Mouse (Mus musculus): ENCODE data around the gene Rbm44.

The Rbm44 gene

DNA sequence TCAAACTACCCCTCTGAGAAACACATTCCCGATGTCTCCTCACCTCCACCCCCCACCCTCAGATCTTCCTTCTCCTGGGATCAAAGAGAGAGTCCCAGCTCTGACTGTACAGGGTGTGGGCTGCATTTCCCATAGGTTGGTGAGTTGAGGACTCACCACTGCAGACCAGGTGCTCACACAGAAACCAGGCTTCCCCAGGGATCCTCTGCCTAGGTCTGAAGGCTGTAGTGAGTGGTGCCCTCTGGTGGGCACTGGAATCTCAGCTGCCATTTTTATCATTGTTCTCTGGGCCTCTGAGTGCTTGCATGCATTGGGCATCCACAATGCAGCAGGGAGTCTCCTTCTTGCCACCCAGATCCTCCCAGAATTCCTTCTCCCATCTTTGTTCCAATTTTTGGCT, 66.2 kb downstream of the Rbm44 start:
- DNase-seq, result peak; percentile 56

DNA sequence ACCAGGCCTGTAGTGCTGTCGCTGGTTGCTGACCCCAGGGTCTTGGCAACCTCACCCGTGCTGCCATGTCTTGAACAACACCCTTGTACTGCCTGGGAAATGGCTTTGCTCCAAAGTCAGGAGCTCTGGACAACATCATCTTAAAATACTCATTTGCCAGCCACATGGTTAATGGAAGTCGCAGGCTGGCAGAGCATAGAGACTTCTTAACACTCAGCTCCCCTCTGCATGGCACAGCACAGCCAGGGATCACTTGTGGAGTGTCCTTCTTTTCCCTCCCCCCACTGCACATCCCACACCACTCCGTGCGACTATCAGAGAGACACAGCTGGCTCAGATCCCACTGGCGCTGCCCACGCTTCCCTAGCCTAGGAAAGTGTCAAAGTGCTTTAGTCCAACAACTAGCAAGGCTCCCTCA, 66.7 kb downstream of the Rbm44 start:
- no peak for DNase-seq

DNA sequence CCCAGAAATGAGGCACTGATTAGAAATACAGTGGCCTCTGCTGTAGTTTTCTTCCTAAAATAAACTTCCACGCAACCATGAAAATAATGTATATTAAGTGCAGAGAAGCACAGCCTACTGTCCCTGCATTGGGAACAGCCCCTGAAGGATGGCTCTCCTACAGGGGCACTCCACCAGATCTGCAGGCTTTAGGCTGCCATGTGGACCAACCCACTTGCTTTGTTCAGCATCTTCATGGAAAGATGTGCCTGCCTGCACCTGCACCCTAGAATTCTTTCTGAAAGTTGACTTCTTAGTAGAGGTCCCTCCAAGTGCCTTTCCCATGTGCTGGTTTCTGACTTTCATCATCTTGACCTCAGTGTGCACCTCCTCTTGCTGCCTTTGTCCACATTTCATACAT, 70.4 kb downstream of the Rbm44 start:
- no peak for DNase-seq

DNA sequence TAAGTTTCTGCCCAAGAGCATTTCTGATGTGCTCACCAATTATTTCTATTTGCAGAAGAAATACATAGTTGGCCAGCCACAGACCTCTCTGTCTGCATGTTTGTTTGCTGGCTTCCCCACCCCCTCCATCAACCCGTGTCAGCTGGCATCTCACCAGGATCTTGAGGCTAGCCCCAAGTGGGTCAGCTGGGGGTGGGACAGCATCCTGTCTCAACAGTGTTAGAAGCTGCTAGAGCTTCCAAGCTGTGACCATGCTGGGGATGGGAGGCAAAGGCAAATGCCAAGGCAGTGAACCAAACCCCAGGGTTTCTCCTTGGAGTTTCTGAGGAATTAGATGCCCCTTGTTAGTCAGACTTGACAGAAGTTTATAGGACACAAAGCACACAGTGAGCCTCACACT, 71.1 kb downstream of the Rbm44 start:
- no peak for DNase-seq

DNA sequence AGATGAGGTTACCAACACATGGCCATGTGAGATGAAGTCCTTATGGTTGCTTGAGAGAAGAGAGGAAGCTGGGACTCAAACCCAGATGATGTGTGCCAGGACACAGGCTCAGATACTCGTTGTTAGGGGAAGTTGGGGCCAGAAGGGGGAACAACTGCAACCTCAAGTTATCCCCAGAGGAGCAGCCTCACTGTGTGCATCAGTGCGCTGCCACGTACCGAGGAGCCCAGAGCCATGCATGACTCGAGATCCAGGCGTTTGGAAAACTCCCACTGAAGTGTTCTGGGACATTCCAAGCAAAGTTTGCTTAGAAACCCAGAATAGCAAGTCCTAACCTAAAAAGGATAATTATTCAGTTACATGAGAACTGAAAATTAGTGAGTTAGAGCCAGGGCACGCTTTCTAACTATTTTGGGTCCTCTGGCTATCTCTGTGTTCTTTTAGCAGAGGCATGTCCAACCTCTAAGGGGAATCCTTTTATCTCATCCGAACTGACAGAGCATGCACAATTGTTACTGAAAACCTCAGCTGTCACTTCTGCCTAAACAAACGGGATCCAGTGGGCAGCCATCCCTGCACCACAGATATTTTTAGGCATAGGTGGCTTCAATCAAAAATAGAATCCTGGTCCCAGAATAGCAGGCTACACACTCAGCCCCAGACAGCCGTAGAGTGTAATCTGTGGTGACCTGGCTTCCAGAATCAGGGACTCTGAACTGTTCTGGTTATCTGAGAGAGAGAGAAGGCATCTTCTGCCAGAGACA, 71.8 kb downstream of the Rbm44 start:
- no peak for DNase-seq

DNA sequence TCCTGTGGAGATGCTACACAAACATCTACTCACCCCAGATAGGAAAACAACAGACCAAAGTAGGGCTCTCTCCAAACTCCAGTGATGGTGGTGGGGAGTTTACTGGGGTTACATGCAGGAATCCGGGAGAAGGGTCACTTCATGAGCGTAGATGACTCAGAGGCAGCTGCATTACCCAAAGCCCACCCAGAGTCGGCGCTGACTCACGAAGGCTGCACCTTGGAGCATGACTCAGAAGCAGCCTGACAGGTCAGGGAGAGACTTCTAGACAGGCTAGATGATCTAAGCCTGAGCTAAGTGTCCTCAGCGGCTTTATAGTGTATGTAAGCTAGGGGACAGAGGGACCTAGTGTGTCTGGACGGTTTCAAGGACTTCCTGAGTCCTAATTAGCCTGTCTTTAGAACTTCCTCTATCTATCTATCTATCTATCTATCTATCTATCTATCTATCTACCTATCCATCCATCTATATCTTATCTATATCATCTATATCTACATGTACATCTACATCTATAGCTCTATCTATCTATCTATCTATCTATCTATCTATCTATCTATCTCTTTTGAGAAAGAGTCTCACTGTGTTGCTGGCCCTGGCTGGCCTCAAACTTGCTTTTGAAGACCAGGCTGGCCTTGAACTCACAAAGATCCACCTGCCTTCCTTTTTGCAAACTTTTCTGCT, 74.9 kb downstream of the Rbm44 start:
- DNase-seq, result no peak

DNA sequence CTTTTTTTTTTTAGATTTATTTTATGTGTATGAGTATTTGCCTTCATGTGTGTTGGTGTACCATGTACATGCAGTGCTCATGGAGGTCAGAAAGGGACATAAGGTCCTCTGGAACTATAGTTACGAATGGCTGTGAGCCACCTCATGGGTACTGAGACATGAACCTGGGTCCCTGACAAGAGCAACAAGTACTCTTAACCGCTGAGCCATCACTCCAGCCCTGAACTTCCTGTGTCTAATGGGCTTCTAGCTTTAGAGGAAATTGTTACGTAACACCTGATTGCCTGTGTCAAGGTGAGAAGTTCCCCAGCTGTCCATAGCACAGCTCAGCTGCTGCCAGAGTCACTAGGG, 75.4 kb downstream of the Rbm44 start:
- no peak for DNase-seq

Measured in kidney, adult 18-20 months (tissue).